Mouse (Mus musculus): ENCODE data around the gene Rsph10b. TPM values are rescaled to one million over a fixed set of nuclear protein-coding genes. Genes with fewer than 3 reads are reported as not detected.
A peak's percentile ranks its signal among the peaks of the same experiment; 100 is the strongest.

Gene Rsph10b
- polyA plus RNA-seq, 1 experiment, result 15.2 TPM

- no peak for TF ChIP-seq CTCF (IDR thresholded peaks at IDR 0.05; ENCODE audit: extremely low read depth, insufficient read depth, low read length)
- no peak for TF ChIP-seq POLR2A (IDR thresholded peaks at IDR 0.05; ENCODE audit: extremely low read depth, insufficient read depth, low read length)
- H3K27ac ChIP-seq (ENCODE audit: insufficient read depth, low read length), result no peak overlapping the region
- no peaks in the 10 kb centered on the region for H3K4me1 ChIP-seq (ENCODE audit: control insufficient read depth, insufficient read depth, low read length)
- no peak overlapping the region for H3K4me3 ChIP-seq (ENCODE audit: insufficient read depth, low read length)
Observed at GRCm38 (mm10) chr5:143965586-143966345, 32.9 kb downstream of the Rsph10b start.

GRCm38 (mm10) chr5:143966671-143967070 lies 33.8 kb downstream of the Rsph10b start:
- TF ChIP-seq CTCF (IDR thresholded peaks at IDR 0.05; ENCODE audit: extremely low read depth, insufficient read depth, low read length) (no peak), POLR2A (IDR thresholded peaks at IDR 0.05; ENCODE audit: extremely low read depth, insufficient read depth, low read length) (no peak)
- no peaks in the 10 kb centered on the region for H3K4me1 ChIP-seq (ENCODE audit: control insufficient read depth, insufficient read depth, low read length)
- no peak overlapping the region for H3K27ac ChIP-seq (ENCODE audit: insufficient read depth, low read length)
- no peak overlapping the region for H3K4me3 ChIP-seq (ENCODE audit: insufficient read depth, low read length)

- TF ChIP-seq CTCF (IDR thresholded peaks at IDR 0.05; ENCODE audit: extremely low read depth, insufficient read depth, low read length) (no peak), POLR2A (IDR thresholded peaks at IDR 0.05; ENCODE audit: extremely low read depth, insufficient read depth, low read length) (no peak)
- Histone ChIP-seq H3K27ac (ENCODE audit: insufficient read depth, low read length) (no peak overlapping the region), H3K4me3 (ENCODE audit: insufficient read depth, low read length) (no peak overlapping the region), H3K4me1 (ENCODE audit: control insufficient read depth, insufficient read depth, low read length) (no peaks in the 10 kb centered on the region)
Observed at GRCm38 (mm10) chr5:143972628-143973027, 39.8 kb downstream of the Rsph10b start.

GRCm38 (mm10) chr5:143974931-143975630 lies 42.2 kb downstream of the Rsph10b start:
- Histone ChIP-seq H3K27ac (ENCODE audit: insufficient read depth, low read length) (no peak overlapping the region), H3K4me3 (ENCODE audit: insufficient read depth, low read length) (no peak overlapping the region), H3K4me1 (ENCODE audit: control insufficient read depth, insufficient read depth, low read length) (no peaks in the 10 kb centered on the region)
- TF ChIP-seq POLR2A (IDR thresholded peaks at IDR 0.05; ENCODE audit: extremely low read depth, insufficient read depth, low read length) (no peak), CTCF (IDR thresholded peaks at IDR 0.05; ENCODE audit: extremely low read depth, insufficient read depth, low read length) (peak; percentile 84)

- H3K4me3 ChIP-seq (ENCODE audit: insufficient read depth, low read length), result no peak overlapping the region
- no peaks in the 10 kb centered on the region for H3K4me1 ChIP-seq (ENCODE audit: control insufficient read depth, insufficient read depth, low read length)
- no peak for TF ChIP-seq CTCF (IDR thresholded peaks at IDR 0.05; ENCODE audit: extremely low read depth, insufficient read depth, low read length)
- no peak for TF ChIP-seq POLR2A (IDR thresholded peaks at IDR 0.05; ENCODE audit: extremely low read depth, insufficient read depth, low read length)
- no peak overlapping the region for H3K27ac ChIP-seq (ENCODE audit: insufficient read depth, low read length)
Observed at GRCm38 (mm10) chr5:143975631-143975933, 42.7 kb downstream of the Rsph10b start.

- 0 out of 2 replicates have a peak, but pooled peaks cover 1% of the 10 kb centered on the region for H3K4me1 ChIP-seq (ENCODE audit: control insufficient read depth, insufficient read depth, low read length)
- no peak overlapping the region for H3K27ac ChIP-seq (ENCODE audit: insufficient read depth, low read length)
- H3K4me3 ChIP-seq (ENCODE audit: insufficient read depth, low read length), result no peak overlapping the region
- no peak for TF ChIP-seq POLR2A (IDR thresholded peaks at IDR 0.05; ENCODE audit: extremely low read depth, insufficient read depth, low read length)
- TF ChIP-seq CTCF (IDR thresholded peaks at IDR 0.05; ENCODE audit: extremely low read depth, insufficient read depth, low read length), result no peak
Observed at GRCm38 (mm10) chr5:143976232-143976631, 43.4 kb downstream of the Rsph10b start.

GRCm38 (mm10) chr5:143976726-143977431 lies 44.0 kb downstream of the Rsph10b start:
- H3K4me3 ChIP-seq (ENCODE audit: insufficient read depth, low read length), result no peak overlapping the region
- H3K27ac ChIP-seq (ENCODE audit: insufficient read depth, low read length), result no peak overlapping the region
- H3K4me1 ChIP-seq (ENCODE audit: control insufficient read depth, insufficient read depth, low read length), result 0 out of 2 replicates have a peak, but pooled peaks cover 1% of the 10 kb centered on the region
- TF ChIP-seq CTCF (IDR thresholded peaks at IDR 0.05; ENCODE audit: extremely low read depth, insufficient read depth, low read length) (no peak), POLR2A (IDR thresholded peaks at IDR 0.05; ENCODE audit: extremely low read depth, insufficient read depth, low read length) (no peak)

- TF ChIP-seq CTCF (IDR thresholded peaks at IDR 0.05; ENCODE audit: extremely low read depth, insufficient read depth, low read length) (no peak), POLR2A (IDR thresholded peaks at IDR 0.05; ENCODE audit: extremely low read depth, insufficient read depth, low read length) (no peak)
- H3K27ac ChIP-seq (ENCODE audit: insufficient read depth, low read length), result no peak overlapping the region
- H3K4me1 ChIP-seq (ENCODE audit: control insufficient read depth, insufficient read depth, low read length), result 0 out of 2 replicates have a peak, but pooled peaks cover 1% of the 10 kb centered on the region
- no peak overlapping the region for H3K4me3 ChIP-seq (ENCODE audit: insufficient read depth, low read length)
Observed at GRCm38 (mm10) chr5:143980858-143981257, 48.0 kb downstream of the Rsph10b start.

GRCm38 (mm10) chr5:143982361-143982760 lies 49.5 kb downstream of the Rsph10b start:
- H3K4me3 ChIP-seq (ENCODE audit: insufficient read depth, low read length), result no peak overlapping the region
- H3K4me1 ChIP-seq (ENCODE audit: control insufficient read depth, insufficient read depth, low read length), result 0 out of 2 replicates have a peak, but pooled peaks cover 1% of the 10 kb centered on the region
- no peak overlapping the region for H3K27ac ChIP-seq (ENCODE audit: insufficient read depth, low read length)
- no peak for TF ChIP-seq POLR2A (IDR thresholded peaks at IDR 0.05; ENCODE audit: extremely low read depth, insufficient read depth, low read length)
- TF ChIP-seq CTCF (IDR thresholded peaks at IDR 0.05; ENCODE audit: extremely low read depth, insufficient read depth, low read length), result no peak
